ENCODE assay signal across 23 mouse cellular contexts in the genomic region with DNA sequence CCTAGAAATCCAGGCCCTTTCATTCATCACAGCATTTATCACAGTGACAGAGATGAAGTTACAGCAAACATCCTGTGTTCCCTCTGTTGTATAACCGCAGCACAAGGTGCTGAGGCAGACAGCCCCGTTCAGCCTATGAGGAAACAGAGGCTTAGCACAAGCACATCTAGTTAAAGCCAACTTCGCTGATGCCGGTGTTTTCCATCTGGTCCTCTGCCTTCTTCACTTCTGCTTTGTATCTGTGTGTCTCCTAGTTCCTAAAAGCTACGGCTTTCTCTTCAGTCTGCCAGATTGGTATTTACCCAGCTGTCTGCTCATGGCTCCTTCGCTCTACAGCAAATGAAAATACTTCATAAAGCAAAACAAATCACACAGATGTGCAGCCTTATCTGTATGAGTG.
DNase-seq lines count a peak whose midpoint lies in the region; ATAC-seq and TF ChIP-seq lines count a peak whose summit lies in the region.
"Had no signal": no experiment of that assay in that cellular context is flagged by ENCODE, and none has a peak within 500 bp of the region (broad histone marks: within the 10 kb centered on the region; RNA-seq: fewer than 3 reads in every experiment).

No protein-coding gene starts in this region.

- H3K27ac ChIP-seq in layer of hippocampus, adult 2 months: no peak overlapping the region
- H3K27ac ChIP-seq in hindbrain, embryonic 16.5 days (ENCODE audit: low read depth, low read length): no peak overlapping the region
- H3K27ac ChIP-seq: forebrain, embryonic 13.5 days; heart, embryonic 13.5 days; hindbrain, postnatal 0 days; kidney, postnatal 0 days; liver, embryonic 12.5 days; lung, embryonic 15.5 days had no signal

- no peak overlapping the region for H3K9ac ChIP-seq in hindbrain, embryonic 16.5 days (ENCODE audit: low read depth, low read length)
- H3K9ac ChIP-seq: forebrain, embryonic 13.5 days; heart, embryonic 13.5 days; liver, embryonic 12.5 days; lung, embryonic 15.5 days had no signal

- no peak overlapping the region for H3K4me3 ChIP-seq in layer of hippocampus, adult 2 months
- no peak overlapping the region for H3K4me3 ChIP-seq in hindbrain, embryonic 16.5 days (ENCODE audit: low read length)
- H3K4me3 ChIP-seq: erythroblast, embryonic 14.5 days; forebrain, embryonic 13.5 days; heart, embryonic 13.5 days; liver, embryonic 12.5 days; lung, embryonic 15.5 days; myocyte had no signal

- no peak for DNase-seq in frontal cortex, postnatal 25 days (ENCODE audit: low spot score in 2 of 2)
- DNase-seq in layer of hippocampus, adult 18-20 months (ENCODE audit: low spot score in 2 of 2): peak; percentile 1 to 15
- DNase-seq in layer of hippocampus, adult 2 months (ENCODE audit: low spot score in 2 of 2): no peak
- peak; percentile 1 for DNase-seq in lung, postnatal 14 days
- no peak for DNase-seq in lung, adult 18-20 months
- peak; percentile 21 for DNase-seq in brain, embryonic 14.5 days (ENCODE audit: low read depth)
- DNase-seq: cerebellum, adult 8-10 months; gastrocnemius, postnatal 14 days; kidney, adult 11 months; left cerebral cortex, postnatal 4 days; midbrain, embryonic 14.5 days; spleen, adult 18-20 months; thymus, adult 18-20 months had no signal

- 82% methylated on average over 6 of the region's 6 CpGs for WGBS in hindbrain, embryonic 16.5 days

- H3K36me3 ChIP-seq in hindbrain, embryonic 16.5 days (ENCODE audit: control insufficient read depth, insufficient read depth, low read length): no peaks in the 10 kb centered on the region
- H3K36me3 ChIP-seq: heart, embryonic 13.5 days; liver, embryonic 12.5 days; lung, embryonic 15.5 days had no signal

- no peaks in the 10 kb centered on the region for H3K9me3 ChIP-seq in hindbrain, embryonic 16.5 days (ENCODE audit: control insufficient read depth, low read length)
- H3K9me3 ChIP-seq: forebrain, embryonic 13.5 days; heart, embryonic 13.5 days; liver, embryonic 12.5 days; lung, embryonic 15.5 days had no signal

- no peaks in the 10 kb centered on the region for H3K27me3 ChIP-seq in hindbrain, embryonic 16.5 days (replicated peaks; ENCODE audit: control insufficient read depth, insufficient read depth, low read length)
- H3K27me3 ChIP-seq: forebrain, embryonic 13.5 days; heart, embryonic 13.5 days; liver, embryonic 12.5 days; lung, embryonic 15.5 days had no signal

- TF ChIP-seq POLR2A in brain, embryonic 14.5 days (IDR thresholded peaks at IDR 0.05; ENCODE audit: borderline replicate concordance, extremely low read depth, insufficient read depth, insufficient read length, poor library complexity, severe bottlenecking): no peak

- H3K4me2 ChIP-seq in hindbrain, embryonic 16.5 days (ENCODE audit: low read length): no peak overlapping the region
- H3K4me2 ChIP-seq: forebrain, embryonic 13.5 days; heart, embryonic 13.5 days; liver, embryonic 12.5 days; lung, embryonic 15.5 days had no signal

- no peaks in the 10 kb centered on the region for H3K4me1 ChIP-seq in hindbrain, embryonic 16.5 days (ENCODE audit: control insufficient read depth, insufficient read depth, low read depth, low read length)
- H3K4me1 ChIP-seq: heart, embryonic 13.5 days; liver, embryonic 12.5 days; lung, embryonic 15.5 days had no signal

- no peak for TF ChIP-seq CTCF in layer of hippocampus, adult 2 months (conservative IDR thresholded peaks at IDR 0.05)
- no peak for TF ChIP-seq CTCF in brain, embryonic 14.5 days (IDR thresholded peaks at IDR 0.05; ENCODE audit: borderline replicate concordance, extremely low read depth, insufficient read depth, insufficient read length)

- ATAC-seq in frontal cortex, adult (ENCODE audit: low TSS enrichment): peak; percentile 88
- ATAC-seq in hindbrain, embryonic 16.5 days: no peak
- ATAC-seq: forebrain, embryonic 13.5 days; hindbrain, postnatal 0 days; liver, embryonic 12.5 days had no signal

Comparison
In these comparisons a context has a peak if more than half of its experiments do, and no peak if none do; other contexts are left out.
1. DNase-seq: peak in layer of hippocampus, adult 18-20 months (2 of 2), lung, postnatal 14 days (single experiment) and brain, embryonic 14.5 days (single experiment); none in frontal cortex, postnatal 25 days (0 of 2), layer of hippocampus, adult 2 months (0 of 2) and lung, adult 18-20 months (0 of 2).